Mouse (Mus musculus): ENCODE measurements around the gene Ets1. TPM values are rescaled to one million over a fixed set of nuclear protein-coding genes. Genes with fewer than 3 reads are reported as not detected.

Gene Ets1
- total and polyA plus RNA-seq, 3 experiments, result 10.0 to 23.5 (median 19.8) TPM

GRCm38 (mm10) chr9:32735071-32735470 lies 99.0 kb downstream of the Ets1 start:
- peak; percentile 73 for DNase-seq (ENCODE audit: extremely low read depth)
- in situ Hi-C loops (cut with MboI; ENCODE audit: low pct_ligation_motif_present, low pct_unique_long_range_greater_than_20kb, low sequenced_read_pairs), result loop anchor here (10.0 kb wide), 1 partner anchor 140 kb away; no protein-coding TSS in a partner anchor
- no peak for TF ChIP-seq ZC3H11A (IDR thresholded peaks at IDR 0.05; ENCODE audit: low read depth, low read length)
- no peak for TF ChIP-seq MAX (IDR thresholded peaks at IDR 0.05; ENCODE audit: low read length)
- TF ChIP-seq NRF1 (IDR thresholded peaks at IDR 0.05; ENCODE audit: low read depth, low read length), result no peak
- no peak for TF ChIP-seq EP300 (IDR thresholded peaks at IDR 0.05; ENCODE audit: low read length)
- no peak for TF ChIP-seq HCFC1 (IDR thresholded peaks at IDR 0.05; ENCODE audit: low read depth, low read length)
- no peak for TF ChIP-seq E2F4 (IDR thresholded peaks at IDR 0.05; ENCODE audit: insufficient replicate concordance, low read depth, low read length)
- TF ChIP-seq TBP (conservative IDR thresholded peaks at IDR 0.05; ENCODE audit: low read depth, low read length), result peak; percentile 54; the same call in 1 of the 2 replicates
- TF ChIP-seq MEF2A (IDR thresholded peaks at IDR 0.05; ENCODE audit: borderline replicate concordance, low read depth, low read length), result peak; percentile 59; the same call in 1 of the 2 replicates
- TF ChIP-seq MYC (IDR thresholded peaks at IDR 0.05; ENCODE audit: low read depth, low read length), result no peak

GRCm38 (mm10) chr9:32736051-32736450 lies 100.0 kb downstream of the Ets1 start:
- peaks cover 10 to 86% of the 10 kb centered on the region in 2 experiments for H3K4me1 ChIP-seq (ENCODE audit: control insufficient read depth in 1 of 2, insufficient read depth in 2 of 2)
- peaks cover 6 to 74% of the 10 kb centered on the region in 2 experiments for H3K36me3 ChIP-seq (replicated peaks in 1 of 2; ENCODE audit: control insufficient read depth in 1 of 2, insufficient read depth in 1 of 2, low read length in 1 of 2)

More at GRCm38 (mm10) chr9:32735071-32735470, 99.0 kb downstream of the Ets1 start:
- peaks cover 10 to 85% of the 10 kb centered on the region in 2 experiments for H3K4me1 ChIP-seq (ENCODE audit: control insufficient read depth in 1 of 2, insufficient read depth in 2 of 2)
- no peak overlapping the region for H3K4me3 ChIP-seq (replicated peaks in 1 of 3; ENCODE audit: low read depth in 2 of 3, low read length in 2 of 3, poor library complexity in 1 of 3)
- peak overlapping the region; percentile 5; the same call in 1 of the 2 replicates for H3K9ac ChIP-seq (ENCODE audit: insufficient read depth, low read depth)
- peaks cover 6 to 74% of the 10 kb centered on the region in 2 experiments for H3K36me3 ChIP-seq (replicated peaks in 1 of 2; ENCODE audit: control insufficient read depth in 1 of 2, insufficient read depth in 1 of 2, low read length in 1 of 2)
- dilution Hi-C loops (cut with MboI; ENCODE audit: extremely low pct_ligation_motif_present, extremely low pct_unique_long_range_greater_than_20kb, low sequenced_read_pairs), result no loop called here
- H3K4me2 ChIP-seq (ENCODE audit: insufficient read depth, low read depth, poor library complexity, severe bottlenecking), result peak overlapping the region; percentile 63; the same call in 1 of the 2 replicates
- H3K27me3 ChIP-seq (replicated peaks), result no peaks in the 10 kb centered on the region
- H3K9me3 ChIP-seq (replicated peaks; ENCODE audit: low read length), result no peaks in the 10 kb centered on the region
- no peaks in the 10 kb centered on the region for H3K79me2 ChIP-seq (replicated peaks; ENCODE audit: control insufficient read depth, extremely low read depth, insufficient read depth, poor library complexity, severe bottlenecking)
- H3K27ac ChIP-seq (ENCODE audit: insufficient read depth, low read depth), result peak overlapping the region; percentile 48; the same call in 1 of the 2 replicates

GRCm38 (mm10) chr9:32739988-32740387 lies 104.0 kb downstream of the Ets1 start:
- Histone ChIP-seq H3K4me3 (replicated peaks in 1 of 3; ENCODE audit: low read depth in 2 of 3, low read length in 2 of 3, poor library complexity in 1 of 3) (no peak overlapping the region), H3K9ac (ENCODE audit: insufficient read depth, low read depth) (no peak overlapping the region), H3K79me2 (replicated peaks; ENCODE audit: control insufficient read depth, extremely low read depth, insufficient read depth, poor library complexity, severe bottlenecking) (no peaks in the 10 kb centered on the region), H3K4me1 (ENCODE audit: control insufficient read depth in 1 of 2, insufficient read depth in 2 of 2) (peaks cover 16 to 95% of the 10 kb centered on the region in 2 experiments), H3K27me3 (replicated peaks) (no peaks in the 10 kb centered on the region), H3K27ac (ENCODE audit: insufficient read depth, low read depth) (no peak overlapping the region), H3K36me3 (replicated peaks in 1 of 2; ENCODE audit: control insufficient read depth in 1 of 2, insufficient read depth in 1 of 2, low read length in 1 of 2) (peaks cover 3 to 68% of the 10 kb centered on the region in 2 experiments), H3K4me2 (ENCODE audit: insufficient read depth, low read depth, poor library complexity, severe bottlenecking) (no peak overlapping the region), H3K9me3 (replicated peaks; ENCODE audit: low read length) (no peaks in the 10 kb centered on the region)
- in situ Hi-C loops (cut with MboI; ENCODE audit: low pct_ligation_motif_present, low pct_unique_long_range_greater_than_20kb, low sequenced_read_pairs) (loop anchor here (10.0 kb wide), 1 partner anchor 145 kb away; no protein-coding TSS in a partner anchor), dilution Hi-C loops (cut with MboI; ENCODE audit: extremely low pct_ligation_motif_present, extremely low pct_unique_long_range_greater_than_20kb, low sequenced_read_pairs) (no loop called here)
- no peak for DNase-seq (ENCODE audit: extremely low read depth)
- TF ChIP-seq RCOR1 (conservative IDR thresholded peaks at IDR 0.05; ENCODE audit: low read depth, low read length) (no peak), ZKSCAN1 (IDR thresholded peaks at IDR 0.05; ENCODE audit: borderline replicate concordance, low read depth, low read length) (no peak)

More at GRCm38 (mm10) chr9:32736051-32736450, 100.0 kb downstream of the Ets1 start:
- Histone ChIP-seq H3K9ac (ENCODE audit: insufficient read depth, low read depth) (no peak overlapping the region), H3K9me3 (replicated peaks; ENCODE audit: low read length) (no peaks in the 10 kb centered on the region), H3K4me2 (ENCODE audit: insufficient read depth, low read depth, poor library complexity, severe bottlenecking) (no peak overlapping the region), H3K4me3 (replicated peaks in 1 of 3; ENCODE audit: low read depth in 2 of 3, low read length in 2 of 3, poor library complexity in 1 of 3) (no peak overlapping the region), H3K27ac (ENCODE audit: insufficient read depth, low read depth) (no peak overlapping the region), H3K27me3 (replicated peaks) (no peaks in the 10 kb centered on the region), H3K79me2 (replicated peaks; ENCODE audit: control insufficient read depth, extremely low read depth, insufficient read depth, poor library complexity, severe bottlenecking) (no peaks in the 10 kb centered on the region)
- in situ Hi-C loops (cut with MboI; ENCODE audit: low pct_ligation_motif_present, low pct_unique_long_range_greater_than_20kb, low sequenced_read_pairs), result loop anchor here (10.0 kb wide), 1 partner anchor 141 kb away; no protein-coding TSS in a partner anchor
- DNase-seq (ENCODE audit: extremely low read depth), result peak; percentile 41
- TF ChIP-seq MYC (IDR thresholded peaks at IDR 0.05; ENCODE audit: low read depth, low read length) (0 out of 2 replicates have a peak, but pooled peaks have one; percentile 28), SIN3A (IDR thresholded peaks at IDR 0.05; ENCODE audit: low read length) (0 out of 2 replicates have a peak, but pooled peaks have one; percentile 23), ZMIZ1 (IDR thresholded peaks at IDR 0.05; ENCODE audit: low read depth, low read length) (no peak), CHD1 (IDR thresholded peaks at IDR 0.05; ENCODE audit: low read depth, low read length) (0 out of 2 replicates have a peak, but pooled peaks have one; percentile 42), ELF1 (IDR thresholded peaks at IDR 0.05; ENCODE audit: low read depth, low read length) (no peak), TCF12 (IDR thresholded peaks at IDR 0.05; ENCODE audit: low read depth, low read length) (0 out of 2 replicates have a peak, but pooled peaks have one; percentile 24)
- dilution Hi-C loops (cut with MboI; ENCODE audit: extremely low pct_ligation_motif_present, extremely low pct_unique_long_range_greater_than_20kb, low sequenced_read_pairs), result no loop called here

All from CH12.LX (cell line).